Mouse (Mus musculus): ENCODE measurements around the gene Izumo1. TPM values are rescaled to one million over a fixed set of nuclear protein-coding genes. Genes with fewer than 3 reads are reported as not detected.

The Izumo1 gene
- total RNA-seq, 2 experiments from 2014 or later: 0.12 to 0.18 TPM

DNA sequence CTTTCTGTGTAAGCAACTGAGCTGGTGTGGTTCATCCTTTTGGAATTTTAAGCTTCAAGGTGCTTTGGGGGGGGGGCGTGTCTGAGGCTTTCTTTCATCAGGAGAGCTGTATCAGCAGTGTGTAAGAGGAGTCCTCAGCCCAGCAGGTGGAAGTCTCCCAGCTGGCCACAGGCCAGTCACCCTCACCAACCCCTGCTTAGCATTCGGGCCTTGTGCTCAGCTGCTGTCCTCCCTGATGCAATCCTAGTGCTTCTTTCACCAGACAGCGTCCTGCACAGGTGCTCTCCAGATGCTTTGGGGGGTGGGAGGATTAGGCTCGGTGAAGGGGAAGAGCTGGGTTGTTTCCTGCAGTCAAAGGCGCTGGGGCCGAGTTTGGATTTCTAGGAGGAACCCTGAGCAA, 5.3 kb upstream of the Izumo1 start:
- intact Hi-C loops (cut with DNase I; ENCODE audit: low total_unique reads): no loop called here
- DNase-seq: peak; percentile 62

GRCm38 (mm10) chr7:45617042-45617695, 4.4 kb upstream of the Izumo1 start, which contains the start of gene Fut1:
Gene Fut1 (plus strand): TSS chr7:45617289.
- no peak for DNase-seq
- intact Hi-C loops (cut with DNase I; ENCODE audit: low total_unique reads): no loop called here

DNA sequence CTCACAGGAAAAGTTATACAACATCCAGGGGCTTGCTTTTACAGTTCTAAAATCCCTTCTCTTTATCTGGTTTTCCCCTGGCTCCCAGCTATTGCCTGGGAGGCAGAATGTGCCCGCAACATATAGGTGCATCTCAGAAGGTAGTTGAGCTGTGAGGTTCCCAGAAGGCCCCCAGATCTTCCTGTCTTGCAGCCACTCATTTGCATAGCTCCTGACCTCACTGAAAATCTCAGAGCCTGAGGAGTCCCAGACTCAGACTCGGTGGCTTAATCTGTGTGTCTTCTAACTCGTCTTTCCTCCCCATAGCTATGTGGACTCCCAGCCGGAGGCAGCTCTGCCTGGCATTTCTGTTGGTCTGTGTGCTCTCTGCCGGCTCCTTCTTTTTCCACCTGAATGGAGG, 3.3 kb upstream of the Izumo1 start:
- intact Hi-C loops (cut with DNase I; ENCODE audit: low total_unique reads): no loop called here

GRCm38 (mm10) chr7:45619592-45619991, 2.0 kb upstream of the Izumo1 start:
- intact Hi-C loops (cut with DNase I; ENCODE audit: low total_unique reads): no loop called here
- no peak for DNase-seq

More for the DNA sequence above, 3.3 kb upstream of the Izumo1 start:
- no peak for DNase-seq

GRCm38 (mm10) chr7:45623507-45623906, 1.9 kb downstream of the Izumo1 start:
- intact Hi-C loops (cut with DNase I; ENCODE audit: low total_unique reads): no loop called here
- DNase-seq: no peak

GRCm38 (mm10) chr7:45624718-45625117, 3.1 kb downstream of the Izumo1 start:
- intact Hi-C loops (cut with DNase I; ENCODE audit: low total_unique reads): no loop called here
- DNase-seq: no peak

DNA sequence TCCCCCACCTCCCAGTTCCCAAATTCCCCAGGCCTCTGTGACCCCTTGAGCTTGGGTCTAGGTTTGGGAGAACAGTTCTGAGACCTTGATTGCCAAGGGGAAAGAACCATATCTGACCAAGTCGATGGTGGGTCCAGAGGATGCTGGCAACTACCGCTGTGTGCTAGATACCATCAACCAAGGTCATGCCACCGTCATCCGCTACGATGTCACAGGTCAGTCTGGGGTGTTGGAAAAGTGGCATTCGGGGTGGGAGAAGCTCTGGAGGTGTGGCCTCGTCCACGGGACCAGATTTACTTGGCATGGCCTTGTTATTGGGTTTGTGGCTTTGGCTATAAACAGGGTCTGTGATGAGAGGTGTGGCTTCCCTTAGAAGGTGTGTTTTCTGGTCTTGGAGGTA, 3.9 kb downstream of the Izumo1 start:
- no peak for DNase-seq
- intact Hi-C loops (cut with DNase I; ENCODE audit: low total_unique reads): no loop called here

- no peak for DNase-seq
- intact Hi-C loops (cut with DNase I; ENCODE audit: low total_unique reads): no loop called here
These were observed 5.0 kb downstream of the Izumo1 start for GRCm38 (mm10) chr7:45626571-45627076.

DNA sequence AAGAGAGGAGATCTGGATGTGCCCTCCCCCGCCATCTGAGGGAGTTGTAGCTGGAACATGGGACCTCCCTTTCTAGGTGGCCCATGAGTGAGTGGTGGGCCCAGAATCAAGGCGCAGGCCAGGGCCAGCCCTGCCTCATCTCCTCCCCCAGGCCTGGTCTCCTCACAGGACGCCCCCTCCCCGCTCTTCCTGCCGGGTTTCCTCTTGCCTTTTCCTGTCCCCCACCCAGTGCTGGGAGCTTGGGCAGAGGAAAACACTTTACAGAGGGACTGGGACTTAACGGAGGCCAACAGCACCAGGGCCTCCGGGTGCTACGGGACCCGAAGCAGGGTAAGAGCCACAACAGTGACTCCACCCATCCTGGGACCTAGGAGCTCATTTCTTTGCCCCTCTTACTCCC, 5.7 kb downstream of the Izumo1 start, which contains the start of gene Rasip1:
Gene Rasip1 (plus strand): TSS at position 228 of the 400 bp plus-strand sequence.
- intact Hi-C loops (cut with DNase I; ENCODE audit: low total_unique reads): no loop called here
- no peak for DNase-seq

GRCm38 (mm10) chr7:45628364-45629294, 7.0 kb downstream of the Izumo1 start:
- intact Hi-C loops (cut with DNase I; ENCODE audit: low total_unique reads): no loop called here

DNA sequence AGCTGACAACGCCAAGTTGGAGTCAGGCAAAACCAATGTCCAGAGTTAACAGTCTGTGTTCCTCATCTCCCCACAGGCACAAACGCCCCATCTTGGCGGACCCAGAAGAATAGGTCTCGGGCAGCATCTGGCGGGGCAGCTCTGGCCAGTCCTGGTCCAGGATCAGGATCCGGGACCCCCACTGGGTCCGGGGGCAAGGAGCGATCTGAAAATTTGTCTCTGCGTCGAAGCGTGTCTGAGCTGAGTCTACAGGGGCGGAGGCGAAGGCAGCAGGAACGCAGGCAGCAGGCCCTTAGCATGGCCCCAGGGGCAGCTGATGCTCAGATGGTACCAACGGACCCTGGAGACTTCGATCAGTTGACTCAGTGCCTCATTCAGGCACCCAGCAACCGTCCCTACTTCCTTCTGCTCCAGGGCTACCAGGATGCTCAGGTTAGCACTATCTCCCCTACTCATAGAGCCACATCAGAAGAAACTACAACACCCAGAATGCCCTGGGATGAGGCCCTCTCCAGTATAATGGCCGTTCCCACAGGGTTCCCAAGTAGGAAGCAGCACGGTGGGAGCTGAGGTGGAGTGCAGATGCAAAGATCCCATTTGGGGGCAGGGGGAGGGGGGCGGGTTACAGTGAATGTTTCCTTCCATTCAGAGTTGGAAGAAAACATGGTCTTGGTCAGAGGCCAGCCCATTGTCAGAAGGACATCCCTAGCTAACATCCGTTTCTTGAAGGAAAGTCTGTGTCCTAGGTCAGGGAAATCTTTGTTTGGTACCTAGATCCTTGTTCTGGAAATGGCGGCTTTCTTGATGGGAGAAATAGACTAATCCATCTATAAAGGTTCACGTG, 8.7 kb downstream of the Izumo1 start:
- DNase-seq: no peak
- intact Hi-C loops (cut with DNase I; ENCODE audit: low total_unique reads): no loop called here

More at GRCm38 (mm10) chr7:45628364-45629294, 7.0 kb downstream of the Izumo1 start:
- DNase-seq: peak; percentile 92

GRCm38 (mm10) chr7:45632499-45632898, 10.9 kb downstream of the Izumo1 start:
- intact Hi-C loops (cut with DNase I; ENCODE audit: low total_unique reads): no loop called here
- DNase-seq: peak; percentile 37

DNA sequence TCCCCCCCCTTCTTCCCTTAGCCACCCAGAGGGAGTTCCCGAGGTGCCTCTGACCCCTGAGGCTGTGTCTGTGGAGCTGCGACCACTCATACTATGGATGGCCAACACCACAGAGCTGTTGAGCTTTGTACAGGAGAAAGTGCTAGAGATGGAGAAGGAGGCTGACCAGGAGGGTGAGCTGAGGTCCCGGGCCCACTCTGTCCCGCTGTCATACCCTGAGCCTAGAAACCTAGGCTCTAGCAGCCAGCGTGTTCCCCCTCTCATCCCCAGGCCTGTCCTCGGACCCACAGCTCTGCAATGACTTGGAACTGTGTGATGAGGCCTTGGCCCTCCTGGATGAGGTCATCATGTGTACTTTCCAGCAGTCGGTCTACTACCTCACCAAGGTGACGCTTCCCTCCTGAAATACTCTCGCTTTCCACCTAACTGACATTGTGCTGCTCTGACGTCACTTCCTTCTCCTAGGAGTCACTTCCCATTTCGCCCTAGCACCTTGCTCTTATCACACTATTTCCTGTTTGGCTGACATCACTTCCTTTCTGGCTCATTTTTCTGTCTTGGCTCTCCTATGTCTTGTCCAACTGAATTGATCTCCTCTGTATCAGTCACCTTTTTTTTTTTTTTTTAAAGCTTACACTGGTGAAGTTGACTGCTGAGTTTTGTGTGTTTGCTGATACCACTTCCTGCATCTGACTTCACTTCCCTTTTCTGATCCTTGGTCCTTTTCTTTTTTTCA, 13.5 kb downstream of the Izumo1 start:
- intact Hi-C loops (cut with DNase I; ENCODE audit: low total_unique reads): no loop called here
- no peak for DNase-seq

DNA sequence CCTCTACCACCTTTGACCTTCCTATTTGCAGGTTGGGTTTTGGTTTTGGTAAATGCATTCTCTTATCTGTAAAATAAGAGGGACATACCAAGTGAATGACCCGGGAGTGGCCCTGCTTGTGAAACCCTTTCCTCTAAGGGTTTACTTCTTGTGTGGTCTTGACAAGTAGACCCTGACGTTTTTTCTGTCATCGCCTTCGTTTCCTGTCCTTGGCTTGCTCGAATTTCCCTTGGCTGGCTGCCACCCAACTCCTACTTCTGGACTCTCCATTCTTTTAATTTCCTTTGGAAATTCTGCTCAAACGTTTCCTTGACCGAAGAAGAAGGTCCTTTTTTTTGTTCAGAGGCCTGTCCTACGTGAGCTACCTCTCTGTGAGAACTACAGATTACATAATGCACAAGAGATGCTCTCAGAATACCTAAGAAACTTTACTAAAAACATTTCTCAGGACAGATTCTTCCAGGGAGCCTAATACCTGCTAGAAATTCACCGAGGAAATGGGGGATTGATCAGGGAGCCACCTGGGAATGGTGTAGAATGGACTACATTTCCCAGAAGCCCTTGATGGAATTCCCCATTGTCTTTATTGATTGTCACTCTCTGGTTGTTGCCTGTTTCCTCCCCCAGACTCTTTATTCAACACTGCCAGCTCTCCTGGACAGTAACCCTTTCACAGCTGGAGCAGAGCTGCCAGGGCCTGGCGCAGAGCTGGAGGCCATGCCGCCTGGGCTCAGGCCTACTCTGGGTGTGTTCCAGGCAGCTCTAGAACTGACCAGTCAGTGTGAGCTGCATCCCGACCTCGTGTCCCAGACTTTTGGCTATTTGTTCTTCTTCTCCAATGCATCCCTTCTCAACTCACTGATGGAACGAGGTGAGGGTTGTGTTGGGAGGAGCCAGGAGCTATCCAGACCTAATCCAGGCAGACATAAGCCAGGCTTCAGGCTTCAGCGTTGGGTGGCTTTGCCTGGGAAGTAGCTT, 14.4 kb downstream of the Izumo1 start:
- intact Hi-C loops (cut with DNase I; ENCODE audit: low total_unique reads): no loop called here
- DNase-seq: peak; percentile 35

- intact Hi-C loops (cut with DNase I; ENCODE audit: low total_unique reads): no loop called here
- DNase-seq: no peak
These were observed 16.1 kb downstream of the Izumo1 start for GRCm38 (mm10) chr7:45637710-45638109.

- intact Hi-C loops (cut with DNase I; ENCODE audit: low total_unique reads): no loop called here
- peak; percentile 95 for DNase-seq
These were observed 17.2 kb downstream of the Izumo1 start for GRCm38 (mm10) chr7:45638623-45639401.

DNA sequence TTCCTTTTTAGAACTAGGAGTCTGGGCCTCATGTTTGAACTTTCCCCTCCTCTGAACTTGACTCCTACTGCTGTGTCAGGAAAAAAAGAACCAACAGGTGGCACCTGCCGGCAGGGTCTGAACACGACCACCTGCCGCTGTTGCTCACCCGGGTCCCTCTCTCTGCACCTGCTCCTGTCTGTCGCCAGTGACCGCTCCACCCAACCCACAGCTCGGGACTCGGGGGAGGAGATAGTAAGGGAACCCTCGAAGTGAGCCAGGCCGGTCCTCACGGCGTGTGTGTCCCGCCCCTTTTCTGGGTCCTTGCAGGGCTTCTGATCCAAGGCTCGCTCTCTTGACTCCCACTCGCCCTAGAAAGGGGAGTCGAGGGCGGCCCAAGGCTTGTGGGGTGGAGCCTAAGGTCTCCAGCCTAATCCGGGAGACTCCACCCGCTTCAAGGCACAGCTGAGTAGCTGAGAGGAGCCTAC, 18.0 kb downstream of the Izumo1 start, which contains the start of gene Mamstr:
Gene Mamstr (plus strand): TSS at position 417 of the 467 bp plus-strand sequence.
- peak; percentile 89 for DNase-seq
- intact Hi-C loops (cut with DNase I; ENCODE audit: low total_unique reads): no loop called here
